Mouse (Mus musculus) lung, embryonic 16.5 days (tissue): Measurements from ENCODE around the gene Disp1. TPM values are rescaled to one million over a fixed set of nuclear protein-coding genes. Genes with fewer than 3 reads are reported as not detected.

Source experiments
- ATAC-seq: fragments of 200-750 bp; cut with Nextera tagmentation; 2 replicates; pipeline ENCODE4 v1.8.0; 2017; ENCODE audit warnings: low read depth, mild to moderate bottlenecking, moderate library complexity
- H3K27ac ChIP-seq: fragments of 300-500 bp; sonication (generic); 2 replicates; pipeline ENCODE4 v1.5.1; 2014; ENCODE audit warnings: mild to moderate bottlenecking, control low read depth, low read length
- H3K27me3 ChIP-seq: fragments of 300-500 bp; sonication (generic); 2 replicates; pipeline ENCODE4 v1.6.1; 2014; ENCODE audit warnings: low read depth, low read length, mixed read lengths; ENCODE audit not compliant: control insufficient read depth, insufficient read depth
- H3K36me3 ChIP-seq: fragments of 300-500 bp; sonication (generic); 2 replicates; pipeline ENCODE4 v1.6.1; 2014; ENCODE audit warnings: low read length; ENCODE audit not compliant: control insufficient read depth, insufficient read depth
- H3K4me1 ChIP-seq: fragments of 300-500 bp; sonication (generic); replicated peaks from 2 replicates; pipeline ENCODE4 v1.6.1; 2014; ENCODE audit warnings: low read length, mixed read lengths; ENCODE audit not compliant: control insufficient read depth, insufficient read depth
- H3K4me2 ChIP-seq: fragments of 300-500 bp; sonication (generic); 2 replicates; pipeline ENCODE4 v1.6.1; 2014; ENCODE audit warnings: low read depth, low read length, control low read depth
- H3K4me3 ChIP-seq: fragments of 300-500 bp; sonication (generic); 2 replicates; pipeline ENCODE4 v1.5.1; 2014; ENCODE audit warnings: mild to moderate bottlenecking, low read length, control low read depth
- H3K9ac ChIP-seq: fragments of 300-500 bp; sonication (generic); 2 replicates; pipeline ENCODE4 v1.6.1; 2014; ENCODE audit warnings: low read length, control low read depth
- H3K9me3 ChIP-seq: fragments of 300-500 bp; sonication (generic); 2 replicates; pipeline ENCODE4 v1.6.1; 2016; ENCODE audit warnings: low read length; ENCODE audit not compliant: control insufficient read depth
- WGBS: fragments of 180-500 bp; shearing (Covaris S2); extraction: QIAGEN DNeasy Blood & Tissue Kit; methylation state at CpG from one replicate; pipeline ENCODE4 v1.1.7; 2014; 5-methylcytosine and 5-hydroxymethylcytosine counted together
- microRNA-seq: library from miRNA; unstranded; fragments of <30 nt; microRNA quantifications from one replicate; pipeline ENCODE4, GENCODE M21; 2016
- polyA plus RNA-seq: library from polyadenylated mRNA; unstranded; fragments of >200 nt; fragmentation: Nextera tagmentation; extraction: Ambion mirVana; gene quantifications from 2 replicates; pipeline ENCODE4 v1.2.1, GENCODE M21; 2015

The Disp1 gene
- polyA plus RNA-seq, 1 experiment from 2014 or later: 8.9 TPM

GRCm38 (mm10) chr1:183039404-183039803 lies 181.9 kb downstream of the Disp1 start:
- WGBS: 61% methylated on average over 7 of the region's 7 CpGs
- Histone ChIP-seq H3K4me3 (no peak overlapping the region), H3K4me1 (no peaks in the 10 kb centered on the region), H3K27me3 (peaks cover 13% of the 10 kb centered on the region), H3K4me2 (no peak overlapping the region), H3K9me3 (no peaks in the 10 kb centered on the region), H3K27ac (no peak overlapping the region), H3K9ac (no peak overlapping the region), H3K36me3 (no peaks in the 10 kb centered on the region)
- ATAC-seq: no peak

Small RNA genes lying within 50 kb of the gene (microRNA-seq; reads per million reads assigned to microRNA genes)
- not detected for gene Gm24975

Other genes with a start within 250 kb of the Disp1 start
- gene Aida, start 75.1 kb upstream of the Disp1 start, polyA plus RNA-seq: 34.3 and 40.2 TPM in 2 replicates
- 44.2 and 44.9 TPM in 2 replicates for gene Brox, start 75.7 kb upstream of the Disp1 start, polyA plus RNA-seq
- gene Mia3, start 148.0 kb upstream of the Disp1 start, polyA plus RNA-seq: 86.4 and 87.9 TPM in 2 replicates
- gene Taf1a, start 167.5 kb upstream of the Disp1 start, polyA plus RNA-seq: 20.6 and 21.5 TPM in 2 replicates
- gene Hhipl2, start 196.7 kb upstream of the Disp1 start, polyA plus RNA-seq: 0.15 TPM in 1 of 2 replicates, not detected in the other